Mouse (Mus musculus): ENCODE data around the gene Poc1b. TPM values are rescaled to one million over a fixed set of nuclear protein-coding genes. Genes with fewer than 3 reads are reported as not detected.

The Poc1b gene
- total RNA-seq (2023): 10 to 100 TPM; 10.4 TPM

GRCm38 (mm10) chr10:99106703-99107631 lies at the start of gene Poc1b:
Gene Poc1b, plus strand, starts transcription at chr10:99107036.

GRCm38 (mm10) chr10:99107964-99108363 lies 1.1 kb downstream of the Poc1b start, which contains the start of gene Galnt4:
Gene Galnt4, plus strand, starts transcription at chr10:99108159.

GRCm38 (mm10) chr10:99126225-99126624 lies 19.4 kb downstream of the Poc1b start, which contains the start of gene Phxr2:
Gene Phxr2, minus strand, starts transcription at chr10:99126325.

Other genes with a start within 250 kb of the Poc1b start
- gene Atp2b1, start 192.6 kb upstream of the Poc1b start, total RNA-seq (2023): 100 to 1,000 TPM; 127 to 144 TPM
- gene Galnt4, start 1.1 kb downstream of the Poc1b start, total RNA-seq (2023): 1 to 10 TPM; 6.8 to 8.8 TPM
- not detected for gene Phxr2, start 19.3 kb downstream of the Poc1b start, total RNA-seq (2023)
- 100 to 1,000 TPM; 142 to 197 TPM for gene Dusp6, start 156.2 kb downstream of the Poc1b start, total RNA-seq (2023)

Measured in neutrophil, adult 83 days (primary cell).